Mouse (Mus musculus) embryonic facial prominence, embryonic 11.5 days (tissue): ENCODE data around the gene Hba-a2. TPM values are rescaled to one million over a fixed set of nuclear protein-coding genes. Genes with fewer than 3 reads are reported as not detected.
A peak's percentile ranks its signal among the peaks of the same experiment; 100 is the strongest.
"Not testable (repeated sequence)": the region's sequence is repeated elsewhere in the genome, so short reads cannot be mapped to it uniquely, and the experiment has no call there.

Experiments
- ATAC-seq: fragments of 200-750 bp; cut with Nextera tagmentation; replicated peaks from 2 replicates; pipeline ENCODE4 v1.8.0; 2017; ENCODE audit warnings: low read depth; ENCODE audit not compliant: insufficient number of reproducible peaks, low FRiP score, low TSS enrichment
- DNase-seq: peaks from one replicate; pipeline ENCODE4 v3.0.0-alpha.2; 2015; ENCODE audit warnings: low spot score
- H3K27ac ChIP-seq: fragments of 300-500 bp; sonication (generic); replicated peaks from 2 replicates; pipeline ENCODE4 v1.5.1; 2014; ENCODE audit warnings: mild to moderate bottlenecking, low read depth, low read length, control low read depth
- H3K27me3 ChIP-seq: fragments of 300-500 bp; sonication (generic); 2 replicates; pipeline ENCODE4 v1.6.1; 2014; ENCODE audit warnings: mild to moderate bottlenecking, low read length, moderate library complexity, mixed read lengths; ENCODE audit not compliant: control insufficient read depth, insufficient read depth
- H3K36me3 ChIP-seq: fragments of 300-500 bp; sonication (generic); replicated peaks from 2 replicates; pipeline ENCODE4 v1.6.1; 2014; ENCODE audit warnings: low read depth, mild to moderate bottlenecking, low read length, moderate library complexity, mixed read lengths; ENCODE audit not compliant: control insufficient read depth, insufficient read depth
- H3K4me1 ChIP-seq: fragments of 300-500 bp; sonication (generic); 2 replicates; pipeline ENCODE4 v1.6.1; 2014; ENCODE audit warnings: low read length, mixed read lengths; ENCODE audit not compliant: control insufficient read depth, insufficient read depth
- H3K4me2 ChIP-seq: fragments of 300-500 bp; sonication (generic); 2 replicates; pipeline ENCODE4 v1.6.1; 2014; ENCODE audit warnings: low read depth, mild to moderate bottlenecking, control low read depth, low read length, moderate library complexity
- H3K4me3 ChIP-seq: fragments of 300-500 bp; sonication (generic); 2 replicates; pipeline ENCODE4 v1.5.1; 2014; ENCODE audit warnings: low read depth, low read length, control low read depth
- H3K9ac ChIP-seq: fragments of 300-500 bp; sonication (generic); replicated peaks from 2 replicates; pipeline ENCODE4 v1.6.1; 2014; ENCODE audit warnings: mild to moderate bottlenecking, control low read depth, low read length
- H3K9me3 ChIP-seq: fragments of 300-500 bp; sonication (generic); replicated peaks from 2 replicates; pipeline ENCODE4 v1.6.1; 2016; ENCODE audit warnings: mild to moderate bottlenecking, low read length, inconsistent platforms, mixed read lengths; ENCODE audit not compliant: control insufficient read depth
- WGBS: fragments of 180-500 bp; shearing (Covaris S2); extraction: QIAGEN DNeasy Blood & Tissue Kit; methylation state at CpG from one replicate; pipeline ENCODE4 v1.1.7; 2014; 5-methylcytosine and 5-hydroxymethylcytosine counted together
- polyA plus RNA-seq: library from polyadenylated mRNA; unstranded; fragments of >200 nt; fragmentation: Nextera tagmentation; extraction: Ambion mirVana; gene quantifications from 2 replicates; pipeline ENCODE4 v1.2.1, GENCODE M21; 2014

The Hba-a2 gene
- polyA plus RNA-seq, 1 experiment from 2014 or later = 4,574 TPM

GRCm38 (mm10) chr11:32299865-32300264 is 3.6 kb downstream of the Hba-a2 start, which contains the start of gene Hbq1a:
Gene Hbq1a, plus strand, starts transcription at chr11:32300069.
- 6% methylated on average over 16 of the region's 16 CpGs for WGBS
- H3K27ac ChIP-seq, H3K9ac ChIP-seq, H3K4me1 ChIP-seq, ATAC-seq, H3K4me3 ChIP-seq, H3K9me3 ChIP-seq, H3K36me3 ChIP-seq, H3K27me3 ChIP-seq: not testable (repeated sequence)
- peak within 1 kb of the TSS; percentile 30 for H3K4me2 ChIP-seq
- peak; percentile 61 for DNase-seq

DNA sequence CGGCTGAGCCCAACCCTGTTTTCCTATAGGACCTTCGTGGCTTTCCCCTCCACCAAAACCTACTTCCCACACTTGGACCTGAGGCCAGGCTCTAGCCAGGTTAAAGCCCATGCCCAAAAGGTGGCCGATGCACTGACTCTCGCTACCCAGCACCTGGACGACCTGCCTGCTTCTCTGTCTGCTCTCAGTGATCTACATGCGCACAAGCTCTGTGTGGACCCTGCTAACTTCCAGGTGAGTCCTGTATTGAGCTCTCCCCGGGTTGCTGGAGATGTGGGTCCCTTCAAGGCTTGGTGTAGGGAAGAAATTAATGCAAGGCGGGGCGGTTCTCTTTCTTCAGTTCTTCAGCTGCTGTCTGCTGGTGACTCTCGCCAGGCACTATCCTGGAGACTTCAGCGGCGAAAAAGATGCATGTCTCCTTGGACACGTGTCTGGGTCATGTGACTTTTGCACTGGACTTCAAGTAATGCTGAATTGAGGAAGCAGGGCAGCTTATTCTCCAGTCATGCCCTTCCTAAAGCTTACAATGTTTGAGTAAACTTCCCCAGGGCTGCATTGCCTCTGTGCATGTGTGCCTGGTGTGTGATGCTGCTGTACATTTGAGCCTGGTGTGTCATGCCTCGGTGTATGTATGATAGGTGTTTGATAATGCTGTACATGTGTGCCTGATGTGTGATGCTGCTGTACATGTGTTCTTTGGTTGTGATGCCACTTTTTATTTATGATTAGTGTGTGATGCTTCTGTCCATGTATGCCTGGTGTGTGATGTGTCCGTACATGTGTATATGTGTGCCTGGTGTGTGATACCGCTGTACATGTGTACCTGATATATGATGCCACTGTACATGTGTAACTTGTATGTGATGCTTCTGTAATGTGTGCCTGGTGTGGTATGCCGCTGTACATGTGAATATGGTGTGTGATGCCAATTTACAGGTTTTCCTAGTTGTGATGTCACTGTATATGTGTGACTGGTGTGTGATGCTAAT is 4.3 kb downstream of the Hba-a2 start:
- WGBS = 59% methylated on average over 14 of the region's 17 CpGs
- no peak overlapping the region for H3K4me3 ChIP-seq
- ATAC-seq (no peak), DNase-seq (no peak)
- no peaks in the 10 kb centered on the region for H3K27me3 ChIP-seq
- no peaks in the 10 kb centered on the region for H3K36me3 ChIP-seq
- no peaks in the 10 kb centered on the region for H3K9me3 ChIP-seq
- H3K4me1 ChIP-seq = no peaks in the 10 kb centered on the region
- no peak overlapping the region for H3K27ac ChIP-seq
- H3K9ac ChIP-seq = no peak overlapping the region
- peak overlapping the region; percentile 30 for H3K4me2 ChIP-seq

DNA sequence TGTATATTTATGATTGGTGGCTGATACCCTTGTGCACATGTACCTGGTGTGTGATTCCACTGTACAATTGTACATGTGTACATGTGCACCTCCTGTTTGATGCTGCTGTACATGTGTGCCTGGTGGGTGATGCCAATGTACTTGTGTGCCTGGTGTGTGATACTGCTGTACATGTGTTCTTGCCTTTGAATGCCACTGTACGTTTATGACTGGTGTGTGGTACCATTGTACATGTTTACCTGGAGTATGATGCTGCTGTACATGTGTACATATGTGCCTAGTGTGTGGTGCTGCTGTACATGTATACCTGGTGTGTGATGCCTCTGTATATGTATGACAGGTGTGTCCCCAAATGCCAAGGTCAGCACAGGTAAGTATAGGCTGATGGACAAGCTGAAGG is 5.2 kb downstream of the Hba-a2 start:
- Histone ChIP-seq H3K36me3 (no peaks in the 10 kb centered on the region), H3K4me2 (no peak overlapping the region), H3K4me3 (no peak overlapping the region), H3K4me1 (no peaks in the 10 kb centered on the region), H3K9ac (no peak overlapping the region), H3K27me3 (no peaks in the 10 kb centered on the region), H3K27ac (no peak overlapping the region), H3K9me3 (no peaks in the 10 kb centered on the region)
- WGBS = 74% methylated on average over 1 of the region's 1 CpGs
- no peak for ATAC-seq
- no peak for DNase-seq

GRCm38 (mm10) chr11:32302824-32303419 is 6.6 kb downstream of the Hba-a2 start:
- ATAC-seq (no peak), DNase-seq (no peak)
- H3K36me3 ChIP-seq = no peaks in the 10 kb centered on the region
- no peak overlapping the region for H3K4me2 ChIP-seq
- H3K9ac ChIP-seq = no peak overlapping the region
- H3K4me3 ChIP-seq = no peak overlapping the region
- H3K4me1 ChIP-seq = no peaks in the 10 kb centered on the region
- H3K9me3 ChIP-seq = no peaks in the 10 kb centered on the region
- H3K27me3 ChIP-seq = no peaks in the 10 kb centered on the region
- no peak overlapping the region for H3K27ac ChIP-seq
- WGBS = 48% methylated on average over 2 of the region's 2 CpGs

DNA sequence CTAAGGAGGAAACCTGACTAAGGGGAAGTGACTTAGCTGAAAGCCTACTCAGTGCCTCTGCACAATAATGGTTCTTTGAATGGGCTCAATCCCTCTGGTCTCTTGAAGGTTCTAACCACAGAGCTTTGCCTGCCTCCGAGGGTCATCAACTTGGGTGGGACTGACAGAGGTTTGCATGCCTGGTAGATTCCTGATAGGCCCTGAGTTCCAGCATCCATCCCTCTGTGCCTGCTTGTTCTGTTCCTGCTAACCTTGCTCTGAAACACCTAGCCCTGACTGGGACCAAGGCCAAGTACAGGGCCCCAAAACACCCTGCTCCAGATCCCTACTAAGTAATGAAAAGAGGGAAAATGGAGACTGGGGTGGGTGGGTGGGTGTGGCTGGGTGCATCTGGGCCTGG is 7.2 kb downstream of the Hba-a2 start:
- H3K9me3 ChIP-seq = no peaks in the 10 kb centered on the region
- DNase-seq (no peak), ATAC-seq (no peak)
- no peaks in the 10 kb centered on the region for H3K27me3 ChIP-seq
- no peak overlapping the region for H3K4me3 ChIP-seq
- H3K36me3 ChIP-seq = no peaks in the 10 kb centered on the region
- no peak overlapping the region for H3K9ac ChIP-seq
- WGBS = 94% methylated on average over 1 of the region's 1 CpGs
- no peaks in the 10 kb centered on the region for H3K4me1 ChIP-seq
- H3K27ac ChIP-seq = no peak overlapping the region
- no peak overlapping the region for H3K4me2 ChIP-seq

DNA sequence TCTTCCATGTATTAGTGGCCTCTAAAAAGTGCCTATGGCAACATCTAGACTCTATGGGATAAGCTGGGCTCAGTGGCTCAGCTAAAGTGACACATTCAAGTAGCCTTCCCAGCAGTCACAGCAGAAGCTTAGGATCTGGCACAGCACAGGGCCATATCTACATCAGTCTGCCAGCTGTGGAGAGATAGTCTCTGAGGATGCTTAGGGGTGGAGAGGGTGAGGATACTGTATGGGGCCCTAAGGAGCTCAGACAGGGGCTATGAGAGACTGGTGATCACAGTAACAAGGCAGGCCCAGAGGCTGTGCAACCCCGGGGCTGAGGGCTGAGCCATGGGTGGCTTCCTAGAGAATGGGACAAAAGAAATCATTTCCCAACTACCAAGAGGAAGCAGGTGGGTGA is 10.7 kb downstream of the Hba-a2 start:
- DNase-seq = no peak
- 76% methylated on average over 1 of the region's 1 CpGs for WGBS
- ATAC-seq = no peak

DNA sequence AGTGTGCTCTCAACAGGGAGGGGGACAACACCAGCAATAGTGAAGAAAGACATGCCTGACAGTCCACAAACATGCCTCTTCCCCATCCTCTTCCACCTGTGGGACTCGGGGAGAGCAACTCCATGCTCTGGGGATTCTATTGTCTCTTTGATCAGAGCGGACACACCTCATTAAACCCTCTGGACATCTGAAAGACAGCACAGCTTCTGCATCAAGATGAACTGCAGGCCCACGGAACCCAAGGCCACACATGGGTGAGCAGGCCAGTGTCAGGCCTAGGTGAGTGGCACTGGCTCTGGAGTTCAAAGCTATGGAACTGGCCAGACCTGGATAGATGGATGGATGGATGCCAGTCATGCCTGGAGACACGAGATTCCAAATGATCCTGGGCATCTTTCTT is 13.2 kb downstream of the Hba-a2 start:
- 60% methylated on average over 4 of the region's 4 CpGs for WGBS
- H3K4me3 ChIP-seq = no peak overlapping the region
- no peaks in the 10 kb centered on the region for H3K36me3 ChIP-seq
- H3K27ac ChIP-seq = no peak overlapping the region
- DNase-seq = no peak
- H3K4me1 ChIP-seq = no peaks in the 10 kb centered on the region
- no peak for ATAC-seq
- no peak overlapping the region for H3K4me2 ChIP-seq
- H3K9ac ChIP-seq = no peak overlapping the region
- no peaks in the 10 kb centered on the region for H3K9me3 ChIP-seq
- no peaks in the 10 kb centered on the region for H3K27me3 ChIP-seq

More for the DNA sequence above, 10.7 kb downstream of the Hba-a2 start:
- Histone ChIP-seq H3K4me2 (no peak overlapping the region), H3K36me3 (no peaks in the 10 kb centered on the region), H3K4me3 (no peak overlapping the region), H3K27me3 (no peaks in the 10 kb centered on the region), H3K9me3 (no peaks in the 10 kb centered on the region), H3K4me1 (no peaks in the 10 kb centered on the region), H3K27ac (no peak overlapping the region), H3K9ac (no peak overlapping the region)

DNA sequence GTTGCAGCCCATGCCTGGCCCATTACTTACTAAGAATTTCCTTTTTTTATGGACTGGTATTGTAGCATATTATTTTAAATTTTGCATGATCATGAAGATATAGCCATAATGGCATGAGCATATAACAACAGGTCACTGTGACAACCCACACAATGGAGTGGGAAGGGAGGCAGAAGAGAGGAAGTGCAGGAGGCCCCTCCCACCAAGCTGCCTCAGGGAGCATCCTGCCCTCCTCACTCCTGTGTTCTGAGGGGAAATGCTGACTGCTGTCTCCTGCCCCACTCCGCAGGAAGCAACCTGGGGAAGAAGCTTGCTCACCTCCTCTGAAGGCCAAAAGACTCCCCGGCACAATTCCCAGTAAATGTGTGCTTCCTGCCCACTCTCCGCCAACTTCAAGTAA is 13.6 kb downstream of the Hba-a2 start:
- Histone ChIP-seq H3K27ac (no peak overlapping the region), H3K9me3 (no peaks in the 10 kb centered on the region), H3K36me3 (no peaks in the 10 kb centered on the region), H3K9ac (no peak overlapping the region), H3K4me2 (no peak overlapping the region), H3K27me3 (no peaks in the 10 kb centered on the region), H3K4me1 (no peaks in the 10 kb centered on the region), H3K4me3 (no peak overlapping the region)
- ATAC-seq = no peak
- no peak for DNase-seq
- WGBS = 73% methylated on average over 3 of the region's 3 CpGs
